Mouse (Mus musculus): Measurements from ENCODE around the gene H2-Q7. TPM values are rescaled to one million over a fixed set of nuclear protein-coding genes. Genes with fewer than 3 reads are reported as not detected.

The H2-Q7 gene
- polyA plus RNA-seq, 1 experiment = 1.8 TPM

Other genes starting within 250 kb of the H2-Q7 start
- 0.78 and 0.88 TPM in 2 replicates for gene Ltb, start 244.7 kb upstream of the H2-Q7 start, polyA plus RNA-seq (2012; rRNA removed)
- 0.11 and 0.14 TPM in 2 replicates for gene Tnf, start 237.1 kb upstream of the H2-Q7 start, polyA plus RNA-seq (2012; rRNA removed)
- gene Lta, start 233.8 kb upstream of the H2-Q7 start, polyA plus RNA-seq (2012; rRNA removed) = 0.06 and 0.17 TPM in 2 replicates
- not detected in 2 replicates for gene Gm16181, start 218.3 kb upstream of the H2-Q7 start, polyA plus RNA-seq (2012; rRNA removed)
- gene Atp6v1g2, start 205.5 kb upstream of the H2-Q7 start, polyA plus RNA-seq (2012; rRNA removed) = 665 and 695 TPM in 2 replicates
- gene Nfkbil1, start 203.4 kb upstream of the H2-Q7 start, polyA plus RNA-seq (2012; rRNA removed) = 13.7 and 15.1 TPM in 2 replicates
- 438 and 444 TPM in 2 replicates for gene Ddx39b, start 197.4 kb upstream of the H2-Q7 start, polyA plus RNA-seq (2012; rRNA removed)
- gene H2-D1, start 176.4 kb upstream of the H2-Q7 start, polyA plus RNA-seq (2012; rRNA removed) = 66.1 and 69.2 TPM in 2 replicates
- 0.44 and 1.1 TPM in 2 replicates for gene H2-Q1, start 118.8 kb upstream of the H2-Q7 start, polyA plus RNA-seq (2012; rRNA removed)
- gene H2-Q2, start 96.9 kb upstream of the H2-Q7 start, polyA plus RNA-seq (2012; rRNA removed) = 0.14 and 0.46 TPM in 2 replicates
- 9.1 and 9.7 TPM in 2 replicates for gene H2-Q4, start 59.5 kb upstream of the H2-Q7 start, polyA plus RNA-seq (2012; rRNA removed)
- 0.88 and 0.99 TPM in 2 replicates for gene H2-Q6, start 14.3 kb upstream of the H2-Q7 start, polyA plus RNA-seq (2012; rRNA removed)
- gene H2-Q10, start 30.9 kb downstream of the H2-Q7 start, polyA plus RNA-seq (2012; rRNA removed) = 0.10 and 0.11 TPM in 2 replicates
- 0.10 TPM in 1 of 2 replicates, not detected in the other for gene Pou5f1, start 66.9 kb downstream of the H2-Q7 start, polyA plus RNA-seq (2012; rRNA removed)
- gene Tcf19, start 77.7 kb downstream of the H2-Q7 start, polyA plus RNA-seq (2012; rRNA removed) = 7.2 and 7.7 TPM in 2 replicates
- 10.7 and 11.6 TPM in 2 replicates for gene Cchcr1, start 77.9 kb downstream of the H2-Q7 start, polyA plus RNA-seq (2012; rRNA removed)
- gene Psors1c2, start 94.0 kb downstream of the H2-Q7 start, polyA plus RNA-seq (2012; rRNA removed) = 0.44 and 0.65 TPM in 2 replicates
- 0.70 and 0.99 TPM in 2 replicates for gene Cdsn, start 113.0 kb downstream of the H2-Q7 start, polyA plus RNA-seq (2012; rRNA removed)
- not detected in 2 replicates for gene 2300002M23Rik, start 128.3 kb downstream of the H2-Q7 start, polyA plus RNA-seq (2012; rRNA removed)
- not detected in 2 replicates for gene Sfta2, start 162.4 kb downstream of the H2-Q7 start, polyA plus RNA-seq (2012; rRNA removed)
- 0.06 TPM in 2 replicates for gene Gm9573, start 187.5 kb downstream of the H2-Q7 start, polyA plus RNA-seq (2012; rRNA removed)
- 0.08 TPM in 1 of 2 replicates, not detected in the other for gene Mucl3, start 204.5 kb downstream of the H2-Q7 start, polyA plus RNA-seq (2012; rRNA removed)
- 34.1 and 36.7 TPM in 2 replicates for gene Vars2, start 228.4 kb downstream of the H2-Q7 start, polyA plus RNA-seq (2012; rRNA removed)
- 26.2 and 26.6 TPM in 2 replicates for gene Gtf2h4, start 234.6 kb downstream of the H2-Q7 start, polyA plus RNA-seq (2012; rRNA removed)